Mouse (Mus musculus) kidney, embryonic 14.5 days (tissue): ENCODE measurements around the gene Ccdc149. TPM values are rescaled to one million over a fixed set of nuclear protein-coding genes. Genes with fewer than 3 reads are reported as not detected.

ENCODE experiments used
- ATAC-seq: fragments of 200-750 bp; cut with Nextera tagmentation; 2 replicates; pipeline ENCODE4 v1.8.0; 2017; ENCODE audit warnings: moderate number of reproducible peaks, mild to moderate bottlenecking, moderate TSS enrichment, moderate library complexity; ENCODE audit not compliant: low FRiP score, low TSS enrichment
- H3K27ac ChIP-seq: fragments of 300-500 bp; sonication (generic); 2 replicates; pipeline ENCODE4 v1.5.1; 2014; ENCODE audit warnings: low read depth, mild to moderate bottlenecking, low read length, moderate library complexity, mixed read lengths
- H3K27me3 ChIP-seq: fragments of 300-500 bp; sonication (generic); 2 replicates; pipeline ENCODE4 v1.6.1; 2014; ENCODE audit warnings: mild to moderate bottlenecking, low read length; ENCODE audit not compliant: control insufficient read depth, insufficient read depth
- H3K36me3 ChIP-seq: fragments of 300-500 bp; sonication (generic); 2 replicates; pipeline ENCODE4 v1.6.1; 2014; ENCODE audit warnings: low read length, mixed read lengths; ENCODE audit not compliant: control insufficient read depth, insufficient read depth
- H3K4me1 ChIP-seq: fragments of 300-500 bp; sonication (generic); 2 replicates; pipeline ENCODE4 v1.6.1; 2014; ENCODE audit warnings: low read length, mixed read lengths; ENCODE audit not compliant: control insufficient read depth, insufficient read depth
- H3K4me2 ChIP-seq: fragments of 300-500 bp; sonication (generic); replicated peaks from 2 replicates; pipeline ENCODE4 v1.6.1; 2014; ENCODE audit warnings: low read depth, mild to moderate bottlenecking, low read length
- H3K4me3 ChIP-seq: fragments of 300-500 bp; sonication (generic); 2 replicates; pipeline ENCODE4 v1.5.1; 2014; ENCODE audit warnings: mild to moderate bottlenecking, low read length
- H3K9ac ChIP-seq: fragments of 300-500 bp; sonication (generic); 2 replicates; pipeline ENCODE4 v1.6.1; 2014; ENCODE audit warnings: low read depth, mild to moderate bottlenecking, low read length, moderate library complexity
- H3K9me3 ChIP-seq: fragments of 300-500 bp; sonication (generic); 2 replicates; pipeline ENCODE4 v1.6.1; 2016; ENCODE audit warnings: low read length; ENCODE audit not compliant: control insufficient read depth
- WGBS: fragments of 180-500 bp; shearing (Covaris S2); extraction: QIAGEN DNeasy Blood & Tissue Kit; methylation state at CpG from one replicate; pipeline ENCODE4 v1.1.7; 2014; 5-methylcytosine and 5-hydroxymethylcytosine counted together
- polyA plus RNA-seq: library from polyadenylated mRNA; unstranded; fragments of >200 nt; fragmentation: Nextera tagmentation; extraction: Ambion mirVana; gene quantifications from 2 replicates; pipeline ENCODE4 v1.2.1, GENCODE M21; 2014

Gene Ccdc149
- polyA plus RNA-seq, 1 experiment from 2014 or later, result 2.1 TPM

GRCm38 (mm10) chr5:52495671-52496070 is 24.4 kb upstream of the Ccdc149 start:
- Histone ChIP-seq H3K27ac (no peak overlapping the region), H3K4me1 (no peaks in the 10 kb centered on the region), H3K27me3 (no peaks in the 10 kb centered on the region), H3K9ac (no peak overlapping the region), H3K4me3 (no peak overlapping the region), H3K4me2 (no peak overlapping the region), H3K36me3 (no peaks in the 10 kb centered on the region), H3K9me3 (no peaks in the 10 kb centered on the region)
- no peak for ATAC-seq
- 49% methylated on average over 14 of the region's 14 CpGs for WGBS

GRCm38 (mm10) chr5:52491496-52491895 is 20.2 kb upstream of the Ccdc149 start:
- H3K4me1 ChIP-seq, result no peaks in the 10 kb centered on the region

GRCm38 (mm10) chr5:52487559-52488430 is 16.5 kb upstream of the Ccdc149 start:
- WGBS, result 74% methylated on average over 13 of the region's 13 CpGs
- Histone ChIP-seq H3K4me1 (no peaks in the 10 kb centered on the region), H3K4me3 (no peak overlapping the region), H3K9me3 (no peaks in the 10 kb centered on the region), H3K9ac (no peak overlapping the region), H3K27ac (no peak overlapping the region), H3K4me2 (no peak overlapping the region), H3K27me3 (no peaks in the 10 kb centered on the region), H3K36me3 (no peaks in the 10 kb centered on the region)
- ATAC-seq, result no peak

More at GRCm38 (mm10) chr5:52491496-52491895, 20.2 kb upstream of the Ccdc149 start:
- H3K27me3 ChIP-seq, result no peaks in the 10 kb centered on the region
- H3K36me3 ChIP-seq, result no peaks in the 10 kb centered on the region
- WGBS, result 90% methylated on average over 6 of the region's 6 CpGs
- no peak overlapping the region for H3K27ac ChIP-seq
- no peak overlapping the region for H3K4me3 ChIP-seq
- no peak overlapping the region for H3K4me2 ChIP-seq
- H3K9ac ChIP-seq, result no peak overlapping the region
- H3K9me3 ChIP-seq, result no peaks in the 10 kb centered on the region
- no peak for ATAC-seq

- ATAC-seq, result no peak
- H3K4me2 ChIP-seq, result peak overlapping the region; percentile 72
- peak overlapping the region; percentile 52; the same call in 1 of the 2 replicates for H3K9ac ChIP-seq
- WGBS, result 4% methylated on average over 7 of the region's 7 CpGs
- H3K4me3 ChIP-seq, result peak overlapping the region; percentile 42
- H3K27me3 ChIP-seq, result no peaks in the 10 kb centered on the region
- H3K9me3 ChIP-seq, result 0 out of 2 replicates have a peak, but pooled peaks cover 8% of the 10 kb centered on the region
- 0 out of 2 replicates have a peak, but pooled peaks cover 12% of the 10 kb centered on the region for H3K4me1 ChIP-seq
- H3K27ac ChIP-seq, result peak overlapping the region; percentile 9; the same call in 1 of the 2 replicates
- H3K36me3 ChIP-seq, result no peaks in the 10 kb centered on the region
Observed at GRCm38 (mm10) chr5:52476826-52477225, 5.5 kb upstream of the Ccdc149 start.

- peaks cover 15% of the 10 kb centered on the region; the same call in 1 of the 2 replicates for H3K4me1 ChIP-seq
- no peaks in the 10 kb centered on the region for H3K36me3 ChIP-seq
- H3K4me2 ChIP-seq, result peak overlapping the region; percentile 72
- under 1% methylated on average over 23 of the region's 23 CpGs for WGBS
- peak overlapping the region; percentile 42 for H3K4me3 ChIP-seq
- ATAC-seq, result peak; percentile 88
- H3K27me3 ChIP-seq, result no peaks in the 10 kb centered on the region
- H3K9ac ChIP-seq, result peak overlapping the region; percentile 52; the same call in 1 of the 2 replicates
- H3K9me3 ChIP-seq, result 0 out of 2 replicates have a peak, but pooled peaks cover 5% of the 10 kb centered on the region
- peak overlapping the region; percentile 9; the same call in 1 of the 2 replicates for H3K27ac ChIP-seq
Observed at GRCm38 (mm10) chr5:52476292-52476701, 5.0 kb upstream of the Ccdc149 start.

- Histone ChIP-seq H3K9ac (no peak overlapping the region), H3K4me1 (peaks cover 15% of the 10 kb centered on the region; the same call in 1 of the 2 replicates), H3K9me3 (0 out of 2 replicates have a peak, but pooled peaks cover 5% of the 10 kb centered on the region), H3K27ac (no peak overlapping the region), H3K4me2 (no peak overlapping the region), H3K4me3 (no peak overlapping the region), H3K27me3 (0 out of 2 replicates have a peak, but pooled peaks cover 2% of the 10 kb centered on the region), H3K36me3 (no peaks in the 10 kb centered on the region)
- WGBS, result 76% methylated on average over 7 of the region's 7 CpGs
- ATAC-seq, result no peak
Observed at GRCm38 (mm10) chr5:52473988-52474387, 2.7 kb upstream of the Ccdc149 start.

GRCm38 (mm10) chr5:52470551-52470950 is 770 bp downstream of the Ccdc149 start:
- WGBS, result 47% methylated on average over 5 of the region's 5 CpGs
- H3K9ac ChIP-seq, result no peak overlapping the region

GRCm38 (mm10) chr5:52467841-52468240 is 3.5 kb downstream of the Ccdc149 start:
- no peak for ATAC-seq
- 90% methylated on average over 3 of the region's 3 CpGs for WGBS
- Histone ChIP-seq H3K27me3 (0 out of 2 replicates have a peak, but pooled peaks cover 2% of the 10 kb centered on the region), H3K36me3 (no peaks in the 10 kb centered on the region), H3K27ac (no peak overlapping the region), H3K4me1 (peaks cover 3% of the 10 kb centered on the region; the same call in 1 of the 2 replicates), H3K4me2 (no peak overlapping the region), H3K9me3 (peaks cover 11% of the 10 kb centered on the region), H3K9ac (no peak overlapping the region), H3K4me3 (no peak overlapping the region)

More at GRCm38 (mm10) chr5:52470551-52470950, 770 bp downstream of the Ccdc149 start:
- Histone ChIP-seq H3K4me3 (peak overlapping the region; percentile 68; the same call in 1 of the 2 replicates), H3K4me2 (peak overlapping the region; percentile 89), H3K27me3 (0 out of 2 replicates have a peak, but pooled peaks cover 2% of the 10 kb centered on the region), H3K4me1 (peaks cover 3% of the 10 kb centered on the region; the same call in 1 of the 2 replicates), H3K9me3 (no peaks in the 10 kb centered on the region), H3K36me3 (no peaks in the 10 kb centered on the region), H3K27ac (no peak overlapping the region)
- 0 out of 2 replicates have a peak, but pooled peaks have one; percentile 42 for ATAC-seq

- ATAC-seq, result no peak
- H3K36me3 ChIP-seq, result no peaks in the 10 kb centered on the region
- no peak overlapping the region for H3K9ac ChIP-seq
- peaks cover 11% of the 10 kb centered on the region for H3K9me3 ChIP-seq
- no peaks in the 10 kb centered on the region for H3K27me3 ChIP-seq
- 77% methylated on average over 2 of the region's 2 CpGs for WGBS
- no peak overlapping the region for H3K4me2 ChIP-seq
- H3K4me1 ChIP-seq, result no peaks in the 10 kb centered on the region
- H3K27ac ChIP-seq, result no peak overlapping the region
- H3K4me3 ChIP-seq, result no peak overlapping the region
Observed at GRCm38 (mm10) chr5:52462447-52462846, 8.9 kb downstream of the Ccdc149 start.
